Comparison of ENCODE assay signal across 15 mouse cellular contexts in the genomic region with DNA sequence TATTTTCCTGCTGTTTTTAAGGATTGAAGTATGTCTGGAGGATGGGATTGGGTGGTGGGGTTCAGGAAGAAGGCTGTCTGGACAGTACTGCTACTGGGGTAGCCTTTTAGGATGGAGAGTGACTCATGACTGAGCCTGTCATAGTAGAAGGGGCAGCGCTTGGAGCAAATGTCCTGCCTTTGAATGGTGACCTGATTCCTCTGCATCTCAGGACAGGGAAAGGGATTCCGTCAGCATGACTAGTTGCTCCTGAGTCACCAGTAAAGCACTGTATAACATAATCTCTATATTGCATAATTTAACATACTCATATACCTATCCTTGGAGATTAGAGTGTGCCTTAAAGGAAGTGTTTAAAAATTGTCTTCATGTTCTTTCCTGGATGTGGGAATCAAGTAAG. TPM values are rescaled to one million over a fixed set of nuclear protein-coding genes. Genes with fewer than 3 reads are reported as not detected.
"Had no signal": no experiment of that assay in that cellular context is flagged by ENCODE, and none has a peak within 500 bp of the region (broad histone marks: within the 10 kb centered on the region; RNA-seq: fewer than 3 reads in every experiment).

No protein-coding gene starts in this region.

- H3K27ac ChIP-seq: left cerebral cortex, adult 2 months; limb, embryonic 10.5 days; liver, embryonic 15.5 days; macrophage; midbrain, embryonic 15.5 days; neural tube, embryonic 12.5 days; stomach, postnatal 0 days had no signal

- H3K36me3 ChIP-seq: limb, embryonic 10.5 days; liver, embryonic 15.5 days; midbrain, embryonic 15.5 days; neural tube, embryonic 12.5 days had no signal

- H3K4me2 ChIP-seq: liver, embryonic 11.5 days; liver, embryonic 15.5 days; midbrain, embryonic 11.5 days; midbrain, embryonic 15.5 days; neural tube, embryonic 12.5 days had no signal

- ATAC-seq: midbrain, embryonic 15.5 days had no signal

- H3K4me3 ChIP-seq: left cerebral cortex, adult 2 months; limb, embryonic 10.5 days; liver, embryonic 15.5 days; megakaryocyte, embryonic 14.5 days; midbrain, embryonic 15.5 days; neural tube, embryonic 12.5 days had no signal

- H3K27me3 ChIP-seq: liver, embryonic 15.5 days; megakaryocyte, embryonic 14.5 days; midbrain, embryonic 15.5 days; neural tube, embryonic 12.5 days had no signal

- H3K9me3 ChIP-seq: limb, embryonic 10.5 days; liver, embryonic 15.5 days; megakaryocyte, embryonic 14.5 days; midbrain, embryonic 15.5 days; neural tube, embryonic 12.5 days had no signal

- H3K9ac ChIP-seq: liver, embryonic 15.5 days; midbrain, embryonic 15.5 days; neural tube, embryonic 12.5 days had no signal

- DNase-seq: kidney, postnatal 14 days; lung, adult 2 months; lung, postnatal 10 days had no signal

- H3K4me1 ChIP-seq: limb, embryonic 10.5 days; liver, embryonic 15.5 days; megakaryocyte, embryonic 14.5 days; neural tube, embryonic 12.5 days had no signal

RNA-seq across cellular contexts. Expression of gene Hydin, which starts 54.7 kb away (rescaled TPM):
- total RNA-seq: monocyte, adult 5-6 weeks had no signal
- polyA plus RNA-seq: large intestine, adult 2 months; macrophage had no signal
